30 mouse cellular contexts compared by ENCODE assay signal in the genomic region with DNA sequence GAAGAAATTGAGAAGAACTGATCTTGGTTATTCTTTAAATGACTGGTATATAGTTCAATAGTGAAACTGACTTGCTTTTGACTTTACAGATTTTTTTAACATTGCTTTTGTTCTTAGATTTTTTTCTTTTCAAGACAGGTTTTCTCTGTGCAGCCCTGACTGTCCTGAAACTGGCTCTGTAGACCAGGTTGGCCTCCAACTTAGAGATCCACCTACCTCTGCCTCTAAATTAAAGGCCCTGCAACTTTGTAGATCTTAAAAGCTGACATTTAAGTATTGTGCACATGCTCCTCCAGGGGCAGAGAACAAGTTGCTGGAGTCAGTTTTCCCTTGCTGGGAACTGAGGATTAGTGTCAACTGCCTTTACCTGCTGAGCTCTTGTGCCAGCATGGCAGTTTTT.
"Had no signal": no experiment of that assay in that cellular context is flagged by ENCODE, and none has a peak within 500 bp of the region (broad histone marks: within the 10 kb centered on the region; RNA-seq: fewer than 3 reads in every experiment).

No protein-coding gene starts in this region.

- H3K4me1 ChIP-seq: limb, embryonic 10.5 days; limb, embryonic 12.5 days; limb, embryonic 13.5 days; limb, embryonic 15.5 days; liver, embryonic 12.5 days; liver, embryonic 13.5 days; liver, embryonic 15.5 days; lung, embryonic 15.5 days; megakaryocyte, embryonic 14.5 days; midbrain, embryonic 10.5 days; midbrain, embryonic 12.5 days; midbrain, embryonic 13.5 days; neural tube, embryonic 12.5 days had no signal

- H3K36me3 ChIP-seq: limb, embryonic 10.5 days; limb, embryonic 12.5 days; limb, embryonic 13.5 days; limb, embryonic 15.5 days; liver, embryonic 12.5 days; liver, embryonic 13.5 days; liver, embryonic 15.5 days; lung, embryonic 15.5 days; midbrain, embryonic 10.5 days; midbrain, embryonic 12.5 days; midbrain, embryonic 13.5 days; neural tube, embryonic 12.5 days had no signal

- H3K4me2 ChIP-seq: limb, embryonic 12.5 days; limb, embryonic 13.5 days; limb, embryonic 15.5 days; liver, embryonic 11.5 days; liver, embryonic 12.5 days; liver, embryonic 13.5 days; liver, embryonic 15.5 days; lung, embryonic 14.5 days; lung, embryonic 15.5 days; midbrain, embryonic 11.5 days; midbrain, embryonic 12.5 days; midbrain, embryonic 13.5 days; neural tube, embryonic 12.5 days had no signal

- H3K4me3 ChIP-seq: left cerebral cortex, adult 2 months; limb, embryonic 10.5 days; limb, embryonic 12.5 days; limb, embryonic 13.5 days; limb, embryonic 15.5 days; liver, embryonic 12.5 days; liver, embryonic 13.5 days; liver, embryonic 15.5 days; lung, embryonic 15.5 days; megakaryocyte, embryonic 14.5 days; midbrain, embryonic 10.5 days; midbrain, embryonic 12.5 days; midbrain, embryonic 13.5 days; myocyte; neural tube, embryonic 12.5 days had no signal

- DNase-seq: left cerebral cortex, postnatal 4 days; liver; liver, embryonic 13.5 days; liver, postnatal 0 days; lung, adult 18-20 months; lung, adult 2 months; lung, embryonic 14.5 days; lung, postnatal 10 days; lung, postnatal 14 days; lung, postnatal 36 days; lung, postnatal 4 days had no signal

- H3K27me3 ChIP-seq: limb, embryonic 12.5 days; limb, embryonic 13.5 days; limb, embryonic 15.5 days; liver, embryonic 12.5 days; liver, embryonic 13.5 days; liver, embryonic 15.5 days; lung, embryonic 15.5 days; megakaryocyte, embryonic 14.5 days; midbrain, embryonic 12.5 days; midbrain, embryonic 13.5 days; neural tube, embryonic 12.5 days had no signal

- H3K9ac ChIP-seq: limb, embryonic 12.5 days; limb, embryonic 13.5 days; limb, embryonic 15.5 days; liver, embryonic 12.5 days; liver, embryonic 13.5 days; liver, embryonic 14.5 days; liver, embryonic 15.5 days; liver, postnatal 0 days; lung, embryonic 14.5 days; lung, embryonic 15.5 days; midbrain, embryonic 12.5 days; midbrain, embryonic 13.5 days; neural tube, embryonic 12.5 days had no signal

- H3K9me3 ChIP-seq: limb, embryonic 10.5 days; limb, embryonic 12.5 days; limb, embryonic 13.5 days; limb, embryonic 15.5 days; liver, embryonic 12.5 days; liver, embryonic 13.5 days; liver, embryonic 15.5 days; lung, embryonic 15.5 days; megakaryocyte, embryonic 14.5 days; midbrain, embryonic 10.5 days; midbrain, embryonic 12.5 days; midbrain, embryonic 13.5 days; neural tube, embryonic 12.5 days had no signal

- ATAC-seq: liver, embryonic 12.5 days; liver, postnatal 0 days; lung, postnatal 0 days; midbrain, embryonic 13.5 days had no signal

- H3K27ac ChIP-seq: left cerebral cortex, adult 2 months; limb, embryonic 10.5 days; limb, embryonic 12.5 days; limb, embryonic 13.5 days; limb, embryonic 15.5 days; liver, embryonic 12.5 days; liver, embryonic 13.5 days; liver, embryonic 14.5 days; liver, embryonic 15.5 days; lung, embryonic 15.5 days; macrophage; midbrain, embryonic 10.5 days; midbrain, embryonic 12.5 days; midbrain, embryonic 13.5 days; neural tube, embryonic 12.5 days had no signal
